Mouse (Mus musculus): ENCODE results near the gene Pir. TPM values are rescaled to one million over a fixed set of nuclear protein-coding genes. Genes with fewer than 3 reads are reported as not detected.

Gene Pir
- not detected for polyA plus RNA-seq (2017; shearing (Covaris generic))

GRCm38 (mm10) chrX:164269285-164269761 is at the start of gene Pir:
Gene Pir, plus strand, starts transcription at chrX:164269371.

GRCm38 (mm10) chrX:164258057-164258456 is 11.1 kb upstream of the Pir start, which contains the start of gene Bmx:
Gene Bmx, minus strand, starts transcription at chrX:164258193.

GRCm38 (mm10) chrX:164373081-164373480 is 103.9 kb downstream of the Pir start, which contains the start of gene Vegfd:
Gene Vegfd, plus strand, starts transcription at chrX:164373378.

GRCm38 (mm10) chrX:164419471-164419939 is 150.3 kb downstream of the Pir start, which contains the start of gene Piga:
Gene Piga, plus strand, starts transcription at chrX:164419787.

Other genes starting within 250 kb of the Pir start
- 3.1 TPM for gene Car5b, start 241.4 kb upstream of the Pir start, polyA plus RNA-seq (2017; shearing (Covaris generic))
- 6.4 TPM for gene Siah1b, start 192.9 kb upstream of the Pir start, polyA plus RNA-seq (2017; shearing (Covaris generic))
- not detected for gene Cltrn, start 180.5 kb upstream of the Pir start, polyA plus RNA-seq (2017; shearing (Covaris generic))
- gene Ace2, start 130.0 kb upstream of the Pir start, polyA plus RNA-seq (2017; shearing (Covaris generic)): not detected
- not detected for gene Bmx, start 11.2 kb upstream of the Pir start, polyA plus RNA-seq (2017; shearing (Covaris generic))
- gene Vegfd, start 104.0 kb downstream of the Pir start, polyA plus RNA-seq (2017; shearing (Covaris generic)): not detected
- 11.2 TPM for gene Piga, start 150.4 kb downstream of the Pir start, polyA plus RNA-seq (2017; shearing (Covaris generic))
- gene Asb11, start 167.6 kb downstream of the Pir start, polyA plus RNA-seq (2017; shearing (Covaris generic)): not detected
- not detected for gene Asb9, start 237.0 kb downstream of the Pir start, polyA plus RNA-seq (2017; shearing (Covaris generic))